8 mouse cellular contexts compared by ENCODE assay signal in genomic region chr11:90363406-90363805, GRCm38 (mm10). TPM values are rescaled to one million over a fixed set of nuclear protein-coding genes. Genes with fewer than 3 reads are reported as not detected.
A peak's percentile ranks its signal among the peaks of the same experiment; 100 is the strongest.
DNase-seq lines count a peak whose midpoint lies in the region; ATAC-seq and TF ChIP-seq lines count a peak whose summit lies in the region.

No protein-coding gene starts in this region.

- no peak overlapping the region for H3K27ac ChIP-seq in heart, adult 2 months
- no peak overlapping the region for H3K27ac ChIP-seq in heart, embryonic 10.5 days
- H3K27ac ChIP-seq in MEL (ENCODE audit: control insufficient read depth, low read depth, low read length), result no peak overlapping the region

- WGBS in heart, adult 2 months, result 30% methylated on average over 3 of the region's 3 CpGs
- WGBS in heart, embryonic 10.5 days, result 54% methylated on average over 3 of the region's 3 CpGs

- peak; percentile 76 for TF ChIP-seq RAD21 in MEL (IDR thresholded peaks at IDR 0.05; ENCODE audit: low read depth, low read length)

- TF ChIP-seq EP300 in heart, adult 2 months (IDR thresholded peaks at IDR 0.05; ENCODE audit: insufficient read depth, low read depth, low read length), result 0 out of 2 replicates have a peak, but pooled peaks have one; percentile 61
- TF ChIP-seq EP300 in MEL (IDR thresholded peaks at IDR 0.05; ENCODE audit: low read depth in 1 of 2, low read length in 2 of 2), result no peak

- peaks cover 1% of the 10 kb centered on the region; the same call in 1 of the 2 replicates for H3K36me3 ChIP-seq in heart, adult 2 months (ENCODE audit: control insufficient read depth, insufficient read depth, low read length)
- H3K36me3 ChIP-seq in heart, embryonic 10.5 days, result no peaks in the 10 kb centered on the region
- no peaks in the 10 kb centered on the region for H3K36me3 ChIP-seq in MEL (ENCODE audit: control insufficient read depth in 1 of 2, insufficient read depth in 2 of 2, low read length in 2 of 2)

- H3K9ac ChIP-seq in heart, adult 2 months (ENCODE audit: low read depth, low read length), result no peak overlapping the region
- H3K9ac ChIP-seq in MEL (ENCODE audit: control insufficient read depth, low read depth, low read length, poor library complexity, severe bottlenecking), result no peak overlapping the region

- H3K4me3 ChIP-seq in heart, adult 2 months, result no peak overlapping the region
- H3K4me3 ChIP-seq in heart, embryonic 10.5 days, result no peak overlapping the region
- no peak overlapping the region for H3K4me3 ChIP-seq in MEL (ENCODE audit: control insufficient read depth in 1 of 2, insufficient read depth in 1 of 2, low read depth in 2 of 2, low read length in 2 of 2)

- intact Hi-C loops in heart, adult 2 months (cut with DNase I), result loop anchor here (2.0 to 10.0 kb wide), 2 partner anchors 55 to 251 kb away; no protein-coding TSS in a partner anchor

- TF ChIP-seq CTCF in heart, adult 2 months (IDR thresholded peaks at IDR 0.05), result peak; percentile 91
- peak; percentile 58 to 79 (median 68) for TF ChIP-seq CTCF in MEL (IDR thresholded peaks at IDR 0.05 in 2 of 3, conservative IDR thresholded peaks at IDR 0.05 in 1 of 3; ENCODE audit: control insufficient read depth in 1 of 3, insufficient read depth in 1 of 3, low read depth in 2 of 3, low read length in 3 of 3, poor library complexity in 1 of 3, severe bottlenecking in 1 of 3)

- TF ChIP-seq POLR2A in heart, adult 2 months (IDR thresholded peaks at IDR 0.05; ENCODE audit: insufficient read depth, low read depth, low read length), result no peak
- no peak for TF ChIP-seq POLR2A in MEL (IDR thresholded peaks at IDR 0.05; ENCODE audit: control insufficient read depth in 1 of 2, insufficient read depth in 1 of 2, low read depth in 1 of 2, low read length in 2 of 2, poor library complexity in 1 of 2)

- H3K4me1 ChIP-seq in heart, adult 2 months (ENCODE audit: control insufficient read depth, insufficient read depth, low read length), result peaks cover 8% of the 10 kb centered on the region
- H3K4me1 ChIP-seq in heart, embryonic 10.5 days, result peaks cover 12% of the 10 kb centered on the region
- H3K4me1 ChIP-seq in MEL (ENCODE audit: control insufficient read depth in 1 of 2, insufficient read depth in 2 of 2, low read length in 2 of 2), result no peaks in the 10 kb centered on the region

- peak; percentile 18 to 44; a peak in 3 of 4 replicates for ATAC-seq in hematopoietic stem cell, adult 5-6 weeks (replicated peaks in 1 of 2; ENCODE audit: insufficient read depth in 1 of 2, low FRiP score in 2 of 2, low TSS enrichment in 1 of 2, low read depth in 1 of 2, poor library complexity in 2 of 2, severe bottlenecking in 2 of 2)
- no peak for ATAC-seq in monocyte, adult 5-6 weeks (replicated peaks; ENCODE audit: insufficient number of reproducible peaks, low FRiP score, low TSS enrichment, poor library complexity, severe bottlenecking)

- H3K9me3 ChIP-seq in heart, embryonic 10.5 days, result no peaks in the 10 kb centered on the region
- no peaks in the 10 kb centered on the region for H3K9me3 ChIP-seq in MEL (replicated peaks; ENCODE audit: insufficient read depth, low read length)

- DNase-seq in heart, adult 2 months, result peak; percentile 53 to 62
- no peak for DNase-seq in heart, embryonic 10.5 days (ENCODE audit: low spot score)
- DNase-seq in A20 (ENCODE audit: low read depth, low spot score), result peak; percentile 40
- peak; percentile 59 for DNase-seq in MEL (ENCODE audit: low read depth, low spot score)
- peak; percentile 45 for DNase-seq in lung, postnatal 25 days (ENCODE audit: low spot score)
- DNase-seq in urinary bladder, postnatal 36 days (ENCODE audit: low spot score in 2 of 2), result no peak

- H3K27me3 ChIP-seq in heart, adult 2 months (ENCODE audit: control insufficient read depth, insufficient read depth, low read length), result no peaks in the 10 kb centered on the region
- H3K27me3 ChIP-seq in heart, embryonic 10.5 days (ENCODE audit: insufficient read depth, poor library complexity, severe bottlenecking), result peaks cover 9% of the 10 kb centered on the region; the same call in 1 of the 2 replicates
- H3K27me3 ChIP-seq in MEL (ENCODE audit: control insufficient read depth in 1 of 2, insufficient read depth in 2 of 2, low read length in 2 of 2), result no peaks in the 10 kb centered on the region

- no peaks in the 10 kb centered on the region for H3K79me2 ChIP-seq in heart, adult 2 months (replicated peaks; ENCODE audit: control insufficient read depth, insufficient read depth, low read length)
- no peaks in the 10 kb centered on the region for H3K79me2 ChIP-seq in MEL (ENCODE audit: control insufficient read depth, insufficient read depth, low read length, poor library complexity)

TF ChIP-seq in MEL, 35 proteins besides CTCF, POLR2A, EP300 and RAD21:
- TF ChIP-seq SMC3 (IDR thresholded peaks at IDR 0.05; ENCODE audit: low read depth, low read length) (peak; percentile 91), ZC3H11A (IDR thresholded peaks at IDR 0.05; ENCODE audit: low read depth, low read length) (peak; percentile 80), MAFK (IDR thresholded peaks at IDR 0.05; ENCODE audit: borderline replicate concordance, low read depth, low read length) (no peak)

RNA-seq across cellular contexts. Expression of gene Hlf, which starts 27.3 kb away (rescaled TPM):
- 10 to 100 TPM; 11.0 to 18.2 TPM for total RNA-seq in heart, adult 2 months (2021)
- polyA plus RNA-seq in heart, adult 2 months (2012; rRNA removed), result 14.0 and 17.3 TPM in 2 replicates
- polyA plus RNA-seq in heart, embryonic 10.5 days (2016; fragmentation: Nextera tagmentation; extraction: Ambion mirVana), result 1.7 and 3.3 TPM in 2 replicates
- total RNA-seq in MEL (2012; rRNA removed), result 0.10 and 0.42 TPM in 2 replicates
- polyA plus RNA-seq in MEL (2012; ENCODE audit: insufficient read depth in 1 of 2, insufficient read length in 2 of 2, low read depth in 1 of 2, low replicate concordance in 2 of 2, missing spikeins in 1 of 2), result 1 to 10 TPM in 1 of 2 experiments, not detected in 1; 1.5 TPM
- total RNA-seq in hematopoietic stem cell, adult 5-6 weeks (2017), result 100 and 160 TPM in 2 replicates
- total RNA-seq in monocyte, adult 5-6 weeks (2017), result 1.7 TPM in 1 of 3 replicates, not detected in the others

Comparison
In these comparisons a context has a peak if more than half of its experiments do, and no peak if none do; other contexts are left out.
1. DNase-seq: peak in heart, adult 2 months (2 of 2), A20 (single experiment), MEL (single experiment) and lung, postnatal 25 days (single experiment); none in heart, embryonic 10.5 days (single experiment) and urinary bladder, postnatal 36 days (0 of 2).